ENCODE assay signal across 29 mouse cellular contexts in the genomic region with DNA sequence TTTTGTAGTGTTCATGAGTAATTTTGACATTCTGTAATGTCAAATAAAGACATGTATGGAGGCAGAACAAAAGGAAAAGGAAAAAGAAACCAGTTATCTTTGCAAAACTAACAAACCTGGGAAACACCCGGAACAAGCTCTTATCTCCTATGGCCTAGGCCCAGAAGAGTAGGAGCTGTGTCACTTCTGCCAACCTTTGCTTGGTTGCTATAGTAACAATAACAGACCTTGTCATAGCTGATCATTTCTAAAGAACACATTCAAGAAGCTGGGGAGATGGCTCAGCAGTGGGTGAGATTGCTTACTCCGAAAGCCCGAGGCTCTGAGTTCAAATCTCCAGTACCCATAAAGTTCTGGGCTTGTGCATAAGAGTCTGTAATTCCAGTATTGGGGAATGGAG. TPM values are rescaled to one million over a fixed set of nuclear protein-coding genes. Genes with fewer than 3 reads are reported as not detected.
"Had no signal": no experiment of that assay in that cellular context is flagged by ENCODE, and none has a peak within 500 bp of the region (broad histone marks: within the 10 kb centered on the region; RNA-seq: fewer than 3 reads in every experiment).

No protein-coding gene starts in this region.

- ATAC-seq: hindbrain, embryonic 16.5 days; inflammation-experienced regulatory T-cells, adult 6 months; intestine, embryonic 16.5 days had no signal

- H3K27ac ChIP-seq: heart, adult 2 months; heart, embryonic 10.5 days; hindbrain, embryonic 10.5 days; hindbrain, embryonic 12.5 days; hindbrain, embryonic 14.5 days; limb, embryonic 10.5 days; limb, embryonic 12.5 days had no signal

- DNase-seq: gastrocnemius, postnatal 14 days; gastrocnemius, postnatal 36 days; heart, adult 11 months; heart, adult 2 months; heart, postnatal 10 days; heart, postnatal 4 days; kidney, adult 18-20 months; kidney, adult 8-10 months; kidney, postnatal 10 days; kidney, postnatal 36 days; layer of hippocampus, adult 9-11 months; layer of hippocampus, postnatal 36 days; liver had no signal

- H3K36me3 ChIP-seq: heart, embryonic 10.5 days; heart, embryonic 12.5 days; hindbrain, embryonic 10.5 days; hindbrain, embryonic 12.5 days; limb, embryonic 10.5 days; limb, embryonic 12.5 days had no signal

- H3K4me2 ChIP-seq: heart, embryonic 12.5 days; hindbrain, embryonic 12.5 days; hindbrain, embryonic 14.5 days; limb, embryonic 12.5 days; liver, embryonic 11.5 days had no signal

- H3K4me1 ChIP-seq: heart, embryonic 10.5 days; heart, embryonic 12.5 days; hindbrain, embryonic 10.5 days; hindbrain, embryonic 12.5 days; limb, embryonic 12.5 days had no signal

- H3K9me3 ChIP-seq: heart, embryonic 10.5 days; heart, embryonic 12.5 days; hindbrain, embryonic 10.5 days; hindbrain, embryonic 12.5 days; limb, embryonic 10.5 days; limb, embryonic 12.5 days had no signal

- H3K9ac ChIP-seq: heart, embryonic 12.5 days; hindbrain, embryonic 12.5 days; hindbrain, embryonic 14.5 days; limb, embryonic 12.5 days had no signal

- H3K4me3 ChIP-seq: heart, adult 2 months; heart, embryonic 10.5 days; heart, embryonic 12.5 days; hindbrain, embryonic 10.5 days; hindbrain, embryonic 12.5 days; limb, embryonic 10.5 days; limb, embryonic 12.5 days had no signal

- H3K27me3 ChIP-seq: heart, embryonic 12.5 days; hindbrain, embryonic 12.5 days; limb, embryonic 12.5 days had no signal

RNA-seq across cellular contexts. Expression of gene Cxcl5, which starts 36.5 kb away (rescaled TPM):
- total RNA-seq: gastrocnemius, adult 18-20 months; gastrocnemius, adult 8-10 months; gastrocnemius, postnatal 14 days; gastrocnemius, postnatal 36 days; heart, postnatal 10 days; heart, postnatal 4 days; layer of hippocampus, postnatal 36 days had no signal
- polyA plus RNA-seq: heart, embryonic 12.5 days; heart, embryonic 14.5 days; hindbrain, embryonic 10.5 days; inflammation-experienced regulatory T-cells, adult 6 months; kidney, embryonic 16.5 days; limb, embryonic 12.5 days had no signal

RNA-seq across cellular contexts. Expression of gene Ppbp, which starts 45.7 kb away (rescaled TPM):
- total RNA-seq: layer of hippocampus, postnatal 14 days; layer of hippocampus, postnatal 36 days had no signal

RNA-seq across cellular contexts. Expression of gene Pf4, which starts 49.6 kb away (rescaled TPM):
- polyA plus RNA-seq: inflammation-experienced regulatory T-cells, adult 6 months had no signal
